Mouse (Mus musculus) stomach, embryonic 14.5 days (tissue): ENCODE results near the gene Pik3cd. TPM values are rescaled to one million over a fixed set of nuclear protein-coding genes. Genes with fewer than 3 reads are reported as not detected.

Source experiments
- ATAC-seq: fragments of 200-750 bp; cut with Nextera tagmentation; 2 replicates; pipeline ENCODE4 v1.8.0; 2017; ENCODE audit warnings: low read depth, moderate TSS enrichment; ENCODE audit not compliant: insufficient number of reproducible peaks, insufficient read depth, low FRiP score
- H3K27ac ChIP-seq: fragments of 300-500 bp; sonication (generic); 2 replicates; pipeline ENCODE4 v1.5.1; 2014; ENCODE audit warnings: mild to moderate bottlenecking, low read length, moderate library complexity, mixed read lengths
- H3K27me3 ChIP-seq: fragments of 300-500 bp; sonication (generic); 2 replicates; pipeline ENCODE4 v1.6.1; 2014; ENCODE audit warnings: low read length, control low read depth, mixed read lengths; ENCODE audit not compliant: control insufficient read depth, insufficient read depth
- H3K36me3 ChIP-seq: fragments of 300-500 bp; sonication (generic); 2 replicates; pipeline ENCODE4 v1.6.1; 2014; ENCODE audit warnings: mild to moderate bottlenecking, control low read depth, low read length, moderate library complexity, mixed read lengths; ENCODE audit not compliant: control insufficient read depth, insufficient read depth
- H3K4me1 ChIP-seq: fragments of 300-500 bp; sonication (generic); 2 replicates; pipeline ENCODE4 v1.6.1; 2014; ENCODE audit warnings: low read length, control low read depth, mixed read lengths; ENCODE audit not compliant: control insufficient read depth, insufficient read depth
- H3K4me2 ChIP-seq: fragments of 300-500 bp; sonication (generic); replicated peaks from 2 replicates; pipeline ENCODE4 v1.6.1; 2014; ENCODE audit warnings: low read depth, low read length, control low read depth
- H3K4me3 ChIP-seq: fragments of 300-500 bp; sonication (generic); 2 replicates; pipeline ENCODE4 v1.5.1; 2014; ENCODE audit warnings: low read depth, low read length, control low read depth
- H3K9ac ChIP-seq: fragments of 300-500 bp; sonication (generic); replicated peaks from 2 replicates; pipeline ENCODE4 v1.6.1; 2014; ENCODE audit warnings: low read depth, mild to moderate bottlenecking, control low read depth, low read length, moderate library complexity, mixed read lengths
- H3K9me3 ChIP-seq: fragments of 300-500 bp; sonication (generic); 2 replicates; pipeline ENCODE4 v1.6.1; 2016; ENCODE audit warnings: low read depth, low read length, control low read depth; ENCODE audit not compliant: control insufficient read depth
- WGBS: fragments of 180-500 bp; shearing (Covaris S2); extraction: QIAGEN DNeasy Blood & Tissue Kit; methylation state at CpG from one replicate; pipeline ENCODE4 v1.1.7; 2014; 5-methylcytosine and 5-hydroxymethylcytosine counted together
- polyA plus RNA-seq: library from polyadenylated mRNA; unstranded; fragments of >200 nt; fragmentation: Nextera tagmentation; extraction: Ambion mirVana; gene quantifications from 2 replicates; pipeline ENCODE4 v1.2.1, GENCODE M21; 2014

The Pik3cd gene
- polyA plus RNA-seq, 1 experiment from 2014 or later: 4.8 TPM

GRCm38 (mm10) chr4:149671175-149671574 lies 31.2 kb downstream of the Pik3cd start:
- no peak for ATAC-seq
- Histone ChIP-seq H3K9me3 (no peaks in the 10 kb centered on the region), H3K27ac (no peak overlapping the region), H3K4me1 (no peaks in the 10 kb centered on the region), H3K36me3 (no peaks in the 10 kb centered on the region), H3K27me3 (peaks cover 5% of the 10 kb centered on the region; the same call in 1 of the 2 replicates), H3K9ac (no peak overlapping the region), H3K4me2 (no peak overlapping the region), H3K4me3 (no peak overlapping the region)
- WGBS: 95% methylated on average over 6 of the region's 6 CpGs

DNA sequence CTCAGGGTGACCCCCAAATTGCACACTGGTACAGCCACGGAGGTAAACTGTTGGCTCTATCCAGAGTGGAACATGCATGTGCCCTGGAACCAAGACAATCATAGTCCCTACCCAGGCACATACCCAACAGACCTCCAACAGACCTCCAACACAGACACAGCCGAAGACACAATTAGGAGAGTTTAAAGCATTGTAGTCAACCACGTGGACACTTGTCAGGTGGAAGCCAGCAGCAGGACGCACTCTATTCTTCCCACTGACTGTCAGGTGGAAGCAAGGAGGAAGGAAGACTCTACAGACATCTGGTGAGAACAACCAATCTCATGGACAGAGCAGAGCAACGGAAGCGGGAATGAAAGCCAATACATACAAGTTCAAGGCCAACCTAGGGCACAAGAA lies 36.7 kb downstream of the Pik3cd start:
- H3K27me3 ChIP-seq: no peaks in the 10 kb centered on the region
- no peak for ATAC-seq

GRCm38 (mm10) chr4:149665016-149665691 lies 37.2 kb downstream of the Pik3cd start:
- Histone ChIP-seq H3K9me3 (no peaks in the 10 kb centered on the region), H3K9ac (no peak overlapping the region), H3K4me1 (no peaks in the 10 kb centered on the region), H3K4me2 (no peak overlapping the region), H3K27ac (no peak overlapping the region), H3K4me3 (no peak overlapping the region), H3K36me3 (no peaks in the 10 kb centered on the region), H3K27me3 (no peaks in the 10 kb centered on the region)
- ATAC-seq: no peak
- WGBS: 71% methylated on average over 6 of the region's 6 CpGs

More for the DNA sequence above, 36.7 kb downstream of the Pik3cd start:
- no peaks in the 10 kb centered on the region for H3K9me3 ChIP-seq
- H3K4me3 ChIP-seq: no peak overlapping the region
- no peak overlapping the region for H3K9ac ChIP-seq
- 85% methylated on average over 6 of the region's 6 CpGs for WGBS
- no peak overlapping the region for H3K4me2 ChIP-seq
- no peak overlapping the region for H3K27ac ChIP-seq
- no peaks in the 10 kb centered on the region for H3K4me1 ChIP-seq
- H3K36me3 ChIP-seq: no peaks in the 10 kb centered on the region

DNA sequence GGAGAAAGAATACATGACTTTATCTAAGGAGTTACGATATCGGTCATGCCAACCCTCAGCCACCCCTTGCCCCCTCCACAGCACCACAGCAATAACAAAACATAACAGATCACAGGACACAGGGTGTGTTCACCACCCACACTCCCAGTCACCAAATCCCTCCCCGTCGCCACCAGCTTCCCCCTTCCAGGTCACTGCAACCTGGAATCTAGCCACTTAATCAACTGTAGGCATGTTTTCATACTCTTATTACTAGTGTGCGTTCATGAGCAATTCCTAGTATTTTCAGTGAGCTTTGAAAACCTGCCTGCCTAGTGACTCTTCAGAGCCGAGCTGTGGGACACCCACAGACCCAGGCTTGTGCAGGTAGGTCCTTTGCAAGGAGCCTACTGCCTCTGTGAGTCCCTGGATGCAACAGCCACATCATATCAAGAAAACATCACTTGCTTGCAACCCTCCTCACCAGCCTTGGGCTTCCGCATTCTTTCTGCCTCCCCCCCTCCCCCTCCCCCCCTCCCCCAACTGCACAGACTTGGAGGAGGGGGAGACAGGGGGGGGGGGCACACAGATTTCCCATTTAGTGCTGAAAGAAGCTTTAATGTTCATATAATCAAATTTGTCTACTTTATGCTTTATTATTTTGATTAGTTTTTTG lies 38.4 kb downstream of the Pik3cd start:
- no peaks in the 10 kb centered on the region for H3K36me3 ChIP-seq
- H3K4me3 ChIP-seq: no peak overlapping the region
- H3K4me1 ChIP-seq: no peaks in the 10 kb centered on the region
- H3K9me3 ChIP-seq: no peaks in the 10 kb centered on the region
- H3K27ac ChIP-seq: no peak overlapping the region
- no peak for ATAC-seq
- H3K4me2 ChIP-seq: no peak overlapping the region
- H3K9ac ChIP-seq: no peak overlapping the region
- H3K27me3 ChIP-seq: no peaks in the 10 kb centered on the region
- 68% methylated on average over 7 of the region's 7 CpGs for WGBS

- Histone ChIP-seq H3K9ac (no peak overlapping the region), H3K27me3 (no peaks in the 10 kb centered on the region), H3K4me1 (no peaks in the 10 kb centered on the region), H3K36me3 (no peaks in the 10 kb centered on the region), H3K4me3 (no peak overlapping the region), H3K27ac (no peak overlapping the region), H3K4me2 (no peak overlapping the region), H3K9me3 (no peaks in the 10 kb centered on the region)
- no peak for ATAC-seq
- 89% methylated on average over 14 of the region's 14 CpGs for WGBS
Observed at GRCm38 (mm10) chr4:149661967-149662589, 40.3 kb downstream of the Pik3cd start.

DNA sequence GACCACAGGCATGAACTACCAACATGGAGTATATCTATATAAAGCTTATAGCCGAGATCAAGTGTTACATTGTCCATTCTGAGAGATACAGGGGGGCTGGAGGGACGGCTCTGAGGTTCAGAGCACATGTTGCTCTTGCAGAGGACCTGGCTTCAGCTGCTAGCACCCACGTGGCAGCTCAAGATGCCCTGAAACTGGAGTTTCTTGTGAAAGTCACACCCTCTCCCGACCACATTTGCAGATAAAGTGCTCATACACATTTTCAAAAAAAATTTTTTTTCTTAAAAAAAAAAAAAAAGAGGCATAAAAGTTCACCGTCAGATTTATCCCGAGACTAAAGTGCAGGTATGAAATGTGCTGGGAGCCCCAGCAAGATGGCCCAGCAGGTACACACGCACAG lies 41.8 kb downstream of the Pik3cd start:
- Histone ChIP-seq H3K36me3 (no peaks in the 10 kb centered on the region), H3K9ac (no peak overlapping the region), H3K27me3 (no peaks in the 10 kb centered on the region), H3K27ac (no peak overlapping the region), H3K9me3 (no peaks in the 10 kb centered on the region), H3K4me1 (no peaks in the 10 kb centered on the region), H3K4me2 (no peak overlapping the region), H3K4me3 (no peak overlapping the region)
- WGBS: 84% methylated on average over 7 of the region's 7 CpGs
- no peak for ATAC-seq

DNA sequence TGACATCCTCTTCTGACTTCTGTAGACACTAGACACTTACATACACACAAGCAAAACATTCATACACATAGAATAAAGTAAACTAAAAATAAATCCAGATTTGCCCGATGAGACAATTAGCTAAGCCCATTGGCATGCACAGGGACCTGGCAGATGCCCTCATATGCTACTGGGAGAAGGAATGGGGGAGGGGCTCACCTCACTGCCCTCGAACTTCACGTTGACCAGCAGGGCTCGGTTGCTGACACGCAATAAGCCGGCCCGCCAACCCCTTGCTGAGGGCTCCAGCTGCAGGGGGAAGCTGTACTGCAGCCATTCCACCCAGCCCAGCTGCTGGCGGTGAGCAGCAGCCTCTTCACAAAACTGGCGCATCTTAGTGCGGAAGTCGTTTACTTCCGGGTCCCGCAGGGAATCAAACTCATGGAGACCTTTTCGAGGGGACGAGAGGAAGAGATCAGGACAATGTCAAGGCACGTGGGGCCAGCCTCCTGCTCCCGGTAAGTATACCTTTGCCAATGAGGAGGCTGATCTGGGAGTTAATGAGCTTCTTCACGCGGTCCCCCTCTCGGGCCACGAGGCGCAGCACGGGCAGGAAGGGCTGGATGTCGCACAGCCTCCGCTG lies 42.8 kb downstream of the Pik3cd start:
- Histone ChIP-seq H3K27me3 (no peaks in the 10 kb centered on the region), H3K4me3 (no peak overlapping the region), H3K4me2 (no peak overlapping the region), H3K27ac (no peak overlapping the region), H3K9ac (no peak overlapping the region), H3K9me3 (no peaks in the 10 kb centered on the region), H3K36me3 (no peaks in the 10 kb centered on the region), H3K4me1 (no peaks in the 10 kb centered on the region)
- no peak for ATAC-seq
- 66% methylated on average over 25 of the region's 25 CpGs for WGBS

DNA sequence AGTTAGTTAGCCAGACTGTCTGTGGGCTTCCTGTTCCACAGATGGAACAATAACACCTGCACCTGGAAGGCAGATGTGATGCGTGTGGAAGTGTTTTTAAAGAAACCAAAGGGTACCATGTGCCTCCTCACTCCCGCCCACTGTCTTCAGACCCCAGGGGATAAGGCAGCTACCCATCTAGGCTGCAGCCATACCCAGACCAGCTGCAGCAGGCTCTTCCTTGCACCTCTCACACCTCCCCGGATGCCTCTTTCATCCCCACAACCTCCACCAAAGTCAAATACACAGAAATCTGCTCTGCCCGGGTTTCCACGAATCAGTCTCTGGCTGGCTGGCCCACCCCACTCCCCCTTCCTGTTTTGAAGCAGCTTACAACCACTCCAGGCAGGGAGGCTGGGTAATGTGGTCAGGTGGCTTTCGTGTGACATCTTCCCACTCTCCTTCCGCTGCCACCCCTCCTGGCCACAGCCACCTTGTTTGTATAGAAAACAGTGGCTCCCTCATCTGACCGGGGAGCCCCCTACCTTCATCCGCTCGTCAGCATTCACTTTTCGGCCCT lies 44.4 kb downstream of the Pik3cd start:
- no peak overlapping the region for H3K4me3 ChIP-seq
- no peaks in the 10 kb centered on the region for H3K36me3 ChIP-seq
- H3K27ac ChIP-seq: no peak overlapping the region
- H3K9ac ChIP-seq: no peak overlapping the region
- H3K4me1 ChIP-seq: no peaks in the 10 kb centered on the region
- 66% methylated on average over 11 of the region's 11 CpGs for WGBS
- H3K27me3 ChIP-seq: no peaks in the 10 kb centered on the region
- ATAC-seq: no peak
- no peaks in the 10 kb centered on the region for H3K9me3 ChIP-seq
- no peak overlapping the region for H3K4me2 ChIP-seq
